Mouse (Mus musculus): ENCODE data around the gene Olfr653.

DNA sequence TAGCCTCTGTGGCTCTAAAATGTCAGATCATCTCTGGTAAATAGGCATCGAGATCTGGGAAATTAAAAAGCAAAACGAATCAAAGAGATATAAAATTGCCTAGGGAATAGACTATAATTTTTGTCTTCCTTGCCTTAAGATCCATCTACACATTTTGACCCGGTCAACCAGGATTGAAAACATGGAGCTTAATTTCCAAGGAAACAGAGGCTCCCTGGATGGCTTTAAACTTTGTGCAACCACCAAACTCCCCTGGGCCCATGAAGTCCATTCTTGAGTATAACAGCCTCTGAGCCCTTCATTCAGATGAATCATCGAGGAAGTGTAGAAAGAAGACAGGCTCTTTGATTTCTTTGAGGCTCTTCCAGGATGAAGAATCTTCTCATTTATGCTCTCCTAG lies 36.5 kb downstream of the Olfr653 start, which contains the start of gene Olfr656:
- no peak for TF ChIP-seq GATA1 (IDR thresholded peaks at IDR 0.05; ENCODE audit: low read length)
- TF ChIP-seq TAL1 (IDR thresholded peaks at IDR 0.05; ENCODE audit: low read length): no peak
